Mouse (Mus musculus): Measurements from ENCODE around the gene Lin7c. TPM values are rescaled to one million over a fixed set of nuclear protein-coding genes. Genes with fewer than 3 reads are reported as not detected.

Gene Lin7c
- polyA plus RNA-seq, 1 experiment from 2014 or later, result 80.7 TPM

GRCm38 (mm10) chr2:109909122-109909521, 18.5 kb downstream of the Lin7c start:
- H3K36me3 ChIP-seq (ENCODE audit: control insufficient read depth, insufficient read depth, low read length), result no peaks in the 10 kb centered on the region
- H3K9me3 ChIP-seq (ENCODE audit: control insufficient read depth, low read length), result 0 out of 2 replicates have a peak, but pooled peaks cover 3% of the 10 kb centered on the region
- H3K4me1 ChIP-seq (ENCODE audit: control insufficient read depth, insufficient read depth, low read length), result no peaks in the 10 kb centered on the region
- H3K9ac ChIP-seq (ENCODE audit: low read depth, low read length), result no peak overlapping the region
- WGBS, result 64% methylated on average over 2 of the region's 2 CpGs
- no peak for ATAC-seq (ENCODE audit: low FRiP score, low TSS enrichment)
- no peak overlapping the region for H3K27ac ChIP-seq (ENCODE audit: low read depth, low read length)
- H3K4me3 ChIP-seq (ENCODE audit: low read length), result no peak overlapping the region
- no peaks in the 10 kb centered on the region for H3K27me3 ChIP-seq (ENCODE audit: control insufficient read depth, insufficient read depth, low read length)
- no peak overlapping the region for H3K4me2 ChIP-seq (replicated peaks; ENCODE audit: low read depth, low read length)

GRCm38 (mm10) chr2:109912216-109912615, 21.6 kb downstream of the Lin7c start:
- Histone ChIP-seq H3K4me1 (ENCODE audit: control insufficient read depth, insufficient read depth, low read length) (no peaks in the 10 kb centered on the region), H3K36me3 (ENCODE audit: control insufficient read depth, insufficient read depth, low read length) (no peaks in the 10 kb centered on the region), H3K9me3 (ENCODE audit: control insufficient read depth, low read length) (0 out of 2 replicates have a peak, but pooled peaks cover 3% of the 10 kb centered on the region), H3K4me3 (ENCODE audit: low read length) (no peak overlapping the region), H3K9ac (ENCODE audit: low read depth, low read length) (no peak overlapping the region), H3K27me3 (ENCODE audit: control insufficient read depth, insufficient read depth, low read length) (no peaks in the 10 kb centered on the region), H3K4me2 (replicated peaks; ENCODE audit: low read depth, low read length) (no peak overlapping the region), H3K27ac (ENCODE audit: low read depth, low read length) (no peak overlapping the region)
- ATAC-seq (ENCODE audit: low FRiP score, low TSS enrichment), result no peak
- WGBS, result 94% methylated on average over 8 of the region's 8 CpGs

- H3K9ac ChIP-seq (ENCODE audit: low read depth, low read length), result no peak overlapping the region
- no peak for ATAC-seq (ENCODE audit: low FRiP score, low TSS enrichment)
- H3K4me3 ChIP-seq (ENCODE audit: low read length), result no peak overlapping the region
- WGBS, result 87% methylated on average over 12 of the region's 12 CpGs
- H3K9me3 ChIP-seq (ENCODE audit: control insufficient read depth, low read length), result 0 out of 2 replicates have a peak, but pooled peaks cover 3% of the 10 kb centered on the region
- H3K4me1 ChIP-seq (ENCODE audit: control insufficient read depth, insufficient read depth, low read length), result no peaks in the 10 kb centered on the region
- no peak overlapping the region for H3K4me2 ChIP-seq (replicated peaks; ENCODE audit: low read depth, low read length)
- H3K27ac ChIP-seq (ENCODE audit: low read depth, low read length), result no peak overlapping the region
- no peaks in the 10 kb centered on the region for H3K36me3 ChIP-seq (ENCODE audit: control insufficient read depth, insufficient read depth, low read length)
- H3K27me3 ChIP-seq (ENCODE audit: control insufficient read depth, insufficient read depth, low read length), result no peaks in the 10 kb centered on the region
These were observed 22.1 kb downstream of the Lin7c start for GRCm38 (mm10) chr2:109912766-109913165.

- Histone ChIP-seq H3K36me3 (ENCODE audit: control insufficient read depth, insufficient read depth, low read length) (no peaks in the 10 kb centered on the region), H3K27me3 (ENCODE audit: control insufficient read depth, insufficient read depth, low read length) (no peaks in the 10 kb centered on the region), H3K4me3 (ENCODE audit: low read length) (no peak overlapping the region), H3K9ac (ENCODE audit: low read depth, low read length) (no peak overlapping the region), H3K4me1 (ENCODE audit: control insufficient read depth, insufficient read depth, low read length) (no peaks in the 10 kb centered on the region), H3K27ac (ENCODE audit: low read depth, low read length) (no peak overlapping the region), H3K4me2 (replicated peaks; ENCODE audit: low read depth, low read length) (no peak overlapping the region), H3K9me3 (ENCODE audit: control insufficient read depth, low read length) (0 out of 2 replicates have a peak, but pooled peaks cover 3% of the 10 kb centered on the region)
- 72% methylated on average over 8 of the region's 8 CpGs for WGBS
- ATAC-seq (ENCODE audit: low FRiP score, low TSS enrichment), result no peak
These were observed 22.6 kb downstream of the Lin7c start for GRCm38 (mm10) chr2:109913241-109913640.

- no peaks in the 10 kb centered on the region for H3K36me3 ChIP-seq (ENCODE audit: control insufficient read depth, insufficient read depth, low read length)
- H3K9me3 ChIP-seq (ENCODE audit: control insufficient read depth, low read length), result 0 out of 2 replicates have a peak, but pooled peaks cover 3% of the 10 kb centered on the region
- no peaks in the 10 kb centered on the region for H3K27me3 ChIP-seq (ENCODE audit: control insufficient read depth, insufficient read depth, low read length)
- H3K27ac ChIP-seq (ENCODE audit: low read depth, low read length), result no peak overlapping the region
- no peak overlapping the region for H3K9ac ChIP-seq (ENCODE audit: low read depth, low read length)
- no peak overlapping the region for H3K4me2 ChIP-seq (replicated peaks; ENCODE audit: low read depth, low read length)
- H3K4me3 ChIP-seq (ENCODE audit: low read length), result no peak overlapping the region
- ATAC-seq (ENCODE audit: low FRiP score, low TSS enrichment), result no peak
- H3K4me1 ChIP-seq (ENCODE audit: control insufficient read depth, insufficient read depth, low read length), result peaks cover 9% of the 10 kb centered on the region; the same call in 1 of the 2 replicates
These were observed 23.9 kb downstream of the Lin7c start for GRCm38 (mm10) chr2:109914601-109915000.

GRCm38 (mm10) chr2:109916782-109917495, 26.3 kb downstream of the Lin7c start:
- H3K9ac ChIP-seq (ENCODE audit: low read depth, low read length), result no peak overlapping the region
- 2% methylated on average over 11 of the region's 11 CpGs for WGBS

GRCm38 (mm10) chr2:109917496-109918413, 27.1 kb downstream of the Lin7c start, which contains the start of gene Lgr4:
TSS of gene Lgr4 (plus strand) at chr2:109917647.
- Histone ChIP-seq H3K27me3 (ENCODE audit: control insufficient read depth, insufficient read depth, low read length) (no peaks in the 10 kb centered on the region), H3K4me2 (replicated peaks; ENCODE audit: low read depth, low read length) (peak within 1 kb of the TSS; percentile 87), H3K27ac (ENCODE audit: low read depth, low read length) (peak within 1 kb of the TSS; percentile 98), H3K4me1 (ENCODE audit: control insufficient read depth, insufficient read depth, low read length) (peaks cover 26% of the 10 kb centered on the region; the same call in 1 of the 2 replicates), H3K36me3 (ENCODE audit: control insufficient read depth, insufficient read depth, low read length) (no peaks in the 10 kb centered on the region), H3K4me3 (ENCODE audit: low read length) (peak within 1 kb of the TSS; percentile 93), H3K9me3 (ENCODE audit: control insufficient read depth, low read length) (no peaks in the 10 kb centered on the region), H3K9ac (ENCODE audit: low read depth, low read length) (peak within 1 kb of the TSS; percentile 97)
- WGBS, result under 1% methylated on average over 106 of the region's 111 CpGs
- ATAC-seq (ENCODE audit: low FRiP score, low TSS enrichment), result peak; percentile 98

More at GRCm38 (mm10) chr2:109916782-109917495, 26.3 kb downstream of the Lin7c start:
- Histone ChIP-seq H3K9me3 (ENCODE audit: control insufficient read depth, low read length) (no peaks in the 10 kb centered on the region), H3K36me3 (ENCODE audit: control insufficient read depth, insufficient read depth, low read length) (no peaks in the 10 kb centered on the region), H3K4me2 (replicated peaks; ENCODE audit: low read depth, low read length) (peak overlapping the region; percentile 41), H3K4me3 (ENCODE audit: low read length) (peak overlapping the region; percentile 93; the same call in 1 of the 2 replicates), H3K27ac (ENCODE audit: low read depth, low read length) (no peak overlapping the region; the same call in 1 of the 2 replicates), H3K27me3 (ENCODE audit: control insufficient read depth, insufficient read depth, low read length) (no peaks in the 10 kb centered on the region), H3K4me1 (ENCODE audit: control insufficient read depth, insufficient read depth, low read length) (peaks cover 25% of the 10 kb centered on the region; the same call in 1 of the 2 replicates)
- peak; percentile 7 for ATAC-seq (ENCODE audit: low FRiP score, low TSS enrichment)

- ATAC-seq (ENCODE audit: low FRiP score, low TSS enrichment), result 0 out of 2 replicates have a peak, but pooled peaks have one; percentile 5
- WGBS, result 3% methylated on average over 22 of the region's 22 CpGs
- H3K27me3 ChIP-seq (ENCODE audit: control insufficient read depth, insufficient read depth, low read length), result no peaks in the 10 kb centered on the region
- H3K4me2 ChIP-seq (replicated peaks; ENCODE audit: low read depth, low read length), result peak overlapping the region; percentile 87
- peak overlapping the region; percentile 11; the same call in 1 of the 2 replicates for H3K27ac ChIP-seq (ENCODE audit: low read depth, low read length)
- H3K4me1 ChIP-seq (ENCODE audit: control insufficient read depth, insufficient read depth, low read length), result peaks cover 26% of the 10 kb centered on the region; the same call in 1 of the 2 replicates
- H3K36me3 ChIP-seq (ENCODE audit: control insufficient read depth, insufficient read depth, low read length), result no peaks in the 10 kb centered on the region
- no peaks in the 10 kb centered on the region for H3K9me3 ChIP-seq (ENCODE audit: control insufficient read depth, low read length)
- H3K9ac ChIP-seq (ENCODE audit: low read depth, low read length), result peak overlapping the region; percentile 97
- peak overlapping the region; percentile 93 for H3K4me3 ChIP-seq (ENCODE audit: low read length)
These were observed 28.1 kb downstream of the Lin7c start for GRCm38 (mm10) chr2:109918592-109919262.
